Mouse (Mus musculus) adrenal gland, adult 2 months (tissue): ENCODE measurements at regions not wholly inside any gene's neighbourhood (a gene's known extent, or its start where the extent isn't known, plus 50 kb on each side); places are given as distances from the start of the nearest gene placed in this dataset.
A peak's percentile ranks its signal among the peaks of the same experiment; 100 is the strongest.

Experiments
- DNase-seq: peaks from one replicate; pipeline ENCODE4 v3.0.0; 2021

- no peak for DNase-seq
Measured at GRCm38 (mm10) chr13:39950203-39950602, 411.0 kb downstream of the Ofcc1 start.

DNA sequence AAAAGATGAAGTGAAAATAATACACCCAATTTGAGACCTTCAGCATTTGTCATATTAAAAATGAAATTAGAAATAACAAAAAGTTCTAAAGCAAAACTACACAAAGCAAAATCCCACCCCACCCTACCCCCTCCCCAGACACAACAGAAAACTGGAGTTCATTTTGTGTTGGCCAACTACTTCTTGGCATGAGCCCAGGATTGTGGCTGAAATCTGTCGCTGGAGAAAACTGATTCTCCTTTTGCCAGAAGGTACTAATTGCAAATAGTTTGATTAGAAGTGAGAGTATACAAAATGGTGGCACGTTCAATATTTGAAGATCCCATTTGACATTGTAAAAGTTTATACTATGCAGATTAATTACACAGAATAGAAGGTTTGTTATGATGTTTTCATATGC lies 426.0 kb downstream of the Ofcc1 start:
- DNase-seq = no peak

- DNase-seq = no peak
Measured at GRCm38 (mm10) chr13:39931487-39931886, 429.8 kb downstream of the Ofcc1 start.

DNA sequence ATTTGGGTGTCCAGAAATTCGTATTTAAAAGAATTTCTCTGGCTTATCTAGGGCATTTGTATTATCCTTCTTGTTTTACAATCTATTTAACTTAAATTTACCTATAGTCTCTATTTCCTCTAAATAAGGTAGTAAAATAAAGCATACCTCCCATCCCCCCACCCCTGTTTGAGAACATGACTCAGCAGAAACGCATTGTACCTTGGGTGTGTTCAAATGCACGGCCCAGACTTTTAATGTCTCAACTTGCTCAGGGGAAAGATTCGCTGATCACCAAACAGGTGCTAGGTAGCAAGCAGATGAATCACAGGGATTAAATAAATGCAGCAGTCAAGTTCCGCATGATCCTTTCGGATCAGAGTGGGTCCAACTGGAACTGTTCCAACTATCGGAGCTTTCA lies 432.7 kb downstream of the Ofcc1 start:
- no peak for DNase-seq

DNA sequence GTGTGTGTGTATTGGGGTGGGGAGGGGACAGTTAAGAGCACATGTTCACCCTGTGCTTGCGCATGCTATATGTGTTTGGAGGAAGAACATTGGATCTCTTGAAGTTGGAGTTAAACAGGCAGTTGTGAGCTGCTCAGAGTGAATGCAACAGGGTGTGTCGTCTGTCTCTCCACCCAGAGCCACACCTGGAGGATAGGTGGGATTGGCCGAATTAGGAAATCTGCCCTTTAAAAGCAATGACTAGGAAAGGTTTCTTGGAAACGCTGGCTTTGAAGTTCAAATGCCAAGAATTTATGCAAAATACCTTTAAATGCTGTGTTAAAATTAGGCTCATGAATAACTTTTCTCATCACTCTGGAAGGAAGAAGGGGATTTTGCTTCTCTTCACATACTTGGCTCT lies 436.9 kb downstream of the Ofcc1 start:
- no peak for DNase-seq

- DNase-seq = peak; percentile 6
Measured at GRCm38 (mm10) chr13:39923113-39923512, 438.1 kb downstream of the Ofcc1 start.

DNA sequence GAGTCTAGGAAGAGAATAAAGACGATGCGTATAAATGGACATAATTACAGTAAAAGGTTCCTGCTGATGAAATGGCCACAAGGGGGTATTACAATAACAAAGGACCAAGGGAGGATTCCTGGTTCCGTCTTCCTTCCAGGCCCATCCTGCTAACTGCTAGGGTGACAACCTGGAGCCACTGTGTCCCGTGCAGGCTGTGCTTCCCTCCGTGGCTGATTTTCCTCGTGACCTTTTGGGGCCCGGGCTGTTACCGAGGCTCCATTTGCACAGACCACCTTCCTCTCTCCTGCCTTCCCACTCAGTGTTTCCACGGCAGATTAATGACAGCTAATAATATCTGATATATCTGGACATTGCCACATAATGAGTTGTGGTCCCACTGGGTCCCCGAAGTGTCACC lies 453.5 kb downstream of the Ofcc1 start:
- no peak for DNase-seq

- DNase-seq = no peak
Measured at GRCm38 (mm10) chr13:39904264-39904663, 457.0 kb downstream of the Ofcc1 start.

- DNase-seq = no peak
Measured at GRCm38 (mm10) chr13:39903319-39903718, 457.9 kb downstream of the Ofcc1 start.

GRCm38 (mm10) chr13:39899332-39899731 lies 461.9 kb downstream of the Ofcc1 start:
- no peak for DNase-seq

DNA sequence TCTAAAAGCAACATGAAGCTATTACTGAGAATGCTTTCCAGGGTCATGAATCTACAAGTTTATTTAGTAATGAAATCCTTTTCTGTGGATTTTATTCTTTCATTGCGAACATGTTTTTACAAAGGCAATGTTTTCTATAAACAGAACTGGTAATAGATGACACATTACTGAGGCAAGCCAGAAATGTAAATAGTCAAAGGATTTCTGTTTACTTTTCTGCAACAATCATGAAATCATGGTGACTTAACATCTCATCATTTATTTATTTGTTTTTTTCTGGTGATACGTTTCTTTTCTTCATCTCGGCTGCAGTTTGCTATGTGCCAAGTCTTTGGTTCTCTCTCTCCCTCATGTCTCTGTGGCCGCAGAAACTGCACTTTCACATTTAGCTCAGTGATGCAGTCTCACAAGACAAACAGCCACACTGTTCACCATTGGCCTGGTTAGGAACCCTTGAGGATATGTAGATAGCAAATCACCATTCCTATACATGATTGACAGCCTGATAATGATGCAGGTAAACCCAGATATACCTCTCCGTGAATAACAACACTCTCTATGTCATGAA lies 462.8 kb downstream of the Ofcc1 start:
- DNase-seq = no peak

GRCm38 (mm10) chr13:39894159-39894558 lies 467.1 kb downstream of the Ofcc1 start:
- DNase-seq = no peak

- no peak for DNase-seq
Measured at GRCm38 (mm10) chr13:39881066-39881465, 480.2 kb downstream of the Ofcc1 start.

- DNase-seq = no peak
Measured at GRCm38 (mm10) chr13:39880136-39880535, 481.1 kb downstream of the Ofcc1 start.

GRCm38 (mm10) chr13:39877361-39878141 lies 483.7 kb downstream of the Ofcc1 start:
- no peak for DNase-seq

DNA sequence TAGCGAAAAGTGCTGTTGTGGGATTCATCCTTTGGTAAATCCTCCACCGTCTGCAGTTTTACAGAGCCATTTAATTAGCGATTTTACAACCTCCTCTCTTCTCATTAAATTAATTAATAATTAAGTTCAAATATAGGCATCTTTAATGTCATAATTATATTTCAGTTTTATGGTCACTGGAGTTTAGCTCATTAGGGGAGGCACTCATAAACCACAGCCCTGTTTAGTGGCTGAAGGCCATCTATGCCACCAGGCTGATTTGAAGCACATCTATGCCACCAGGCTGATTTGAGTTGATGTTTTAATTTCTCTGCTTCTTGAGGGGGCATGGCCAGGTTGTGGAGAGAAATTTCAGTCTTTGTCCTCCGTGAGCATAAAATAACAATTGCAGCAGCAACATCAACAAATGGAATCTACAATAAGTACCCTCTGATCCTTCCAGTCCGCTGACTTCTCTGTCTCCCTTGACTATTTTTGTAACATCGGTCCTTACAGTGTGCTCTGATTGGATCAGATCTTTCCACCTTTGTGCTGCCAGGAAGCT lies 508.9 kb downstream of the Ofcc1 start:
- no peak for DNase-seq

DNA sequence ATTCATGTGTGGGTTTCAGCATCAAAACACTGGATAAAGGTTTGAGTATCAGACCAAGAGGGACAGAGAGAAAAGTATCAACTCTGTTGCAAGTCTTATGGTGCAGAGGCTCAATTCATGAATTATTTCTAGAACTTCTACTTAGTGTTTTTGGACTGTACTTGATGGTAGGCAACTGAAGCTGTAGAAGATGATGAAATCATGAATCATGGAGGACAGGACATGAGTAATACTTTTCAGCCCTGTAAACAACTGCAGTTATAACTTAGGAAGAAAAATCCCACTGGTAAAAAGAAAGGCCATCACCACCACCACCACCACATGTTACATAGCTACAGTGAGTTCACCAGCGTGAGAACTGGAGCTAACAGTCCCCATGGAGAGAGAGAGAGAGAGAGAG lies 511.9 kb downstream of the Ofcc1 start:
- DNase-seq = no peak

GRCm38 (mm10) chr13:39836053-39836584 lies 525.1 kb downstream of the Ofcc1 start:
- no peak for DNase-seq

GRCm38 (mm10) chr13:39835302-39835701 lies 525.9 kb downstream of the Ofcc1 start:
- DNase-seq = no peak

GRCm38 (mm10) chr13:39834521-39835245 lies 526.6 kb downstream of the Ofcc1 start:
- DNase-seq = no peak

DNA sequence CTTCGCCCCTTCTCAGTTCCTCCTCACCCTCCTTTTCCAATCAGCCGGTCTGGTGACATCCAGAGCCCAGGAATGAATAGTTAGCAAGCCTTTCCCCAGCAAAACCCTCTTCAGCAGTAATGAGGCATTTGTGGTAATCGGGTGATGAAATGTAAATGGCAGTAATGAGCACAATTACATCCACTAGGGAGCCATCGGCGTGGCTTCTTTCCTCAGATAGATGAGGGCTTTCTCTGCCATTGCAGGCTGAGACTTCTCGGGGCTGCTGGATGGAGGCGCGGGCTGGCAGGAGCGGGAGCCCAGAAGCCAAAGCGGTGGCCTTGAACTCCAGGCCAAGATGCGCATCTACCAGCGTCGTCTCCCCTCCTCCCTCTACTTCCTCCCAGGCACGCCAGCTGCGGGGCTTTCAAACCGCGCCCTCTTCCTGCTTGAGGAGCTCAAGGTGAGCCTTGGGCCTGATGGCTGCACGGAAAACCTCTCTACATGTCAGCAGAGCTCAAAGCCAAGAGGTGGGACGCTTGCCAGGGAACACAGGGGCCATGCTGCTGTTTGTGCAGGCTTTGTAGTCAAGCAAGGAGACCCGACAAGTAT lies 537.2 kb downstream of the Ofcc1 start:
- peak; percentile 2 for DNase-seq

GRCm38 (mm10) chr13:39823346-39823954 lies 537.8 kb downstream of the Ofcc1 start:
- DNase-seq = peak; percentile 8
